Mouse (Mus musculus) lung, postnatal 0 days (tissue): ENCODE data around the gene Usp33. TPM values are rescaled to one million over a fixed set of nuclear protein-coding genes. Genes with fewer than 3 reads are reported as not detected.
"Not testable (repeated sequence)": the region's sequence is repeated elsewhere in the genome, so short reads cannot be mapped to it uniquely, and the experiment has no call there.

Source experiments
- ATAC-seq: fragments of 200-750 bp; cut with Nextera tagmentation; 2 replicates; pipeline ENCODE4 v1.8.0; 2017; ENCODE audit warnings: moderate library complexity
- DNase-seq: peaks from one replicate; pipeline ENCODE4 v3.0.0-alpha.2; 2016; ENCODE audit warnings: low spot score
- H3K27ac ChIP-seq: fragments of 300-500 bp; sonication (generic); 2 replicates; pipeline ENCODE4 v1.5.1; 2014; ENCODE audit warnings: antibody characterized with exemption, mild to moderate bottlenecking, low read length, mixed read lengths
- H3K27me3 ChIP-seq: fragments of 300-500 bp; sonication (generic); replicated peaks from 2 replicates; pipeline ENCODE4 v1.6.1; 2014; ENCODE audit warnings: low read length, mixed read lengths; ENCODE audit not compliant: insufficient read depth
- H3K36me3 ChIP-seq: fragments of 300-500 bp; sonication (generic); 2 replicates; pipeline ENCODE4 v1.6.1; 2014; ENCODE audit warnings: low read length, mixed read lengths; ENCODE audit not compliant: insufficient read depth
- H3K4me1 ChIP-seq: fragments of 300-500 bp; sonication (generic); 2 replicates; pipeline ENCODE4 v1.6.1; 2014; ENCODE audit warnings: antibody characterized with exemption, low read depth, low read length, mixed read lengths; ENCODE audit not compliant: insufficient read depth
- H3K4me2 ChIP-seq: fragments of 300-500 bp; sonication (generic); replicated peaks from 2 replicates; pipeline ENCODE4 v1.6.1; 2014; ENCODE audit warnings: low read depth, mild to moderate bottlenecking, low read length, moderate library complexity, mixed read lengths
- H3K4me3 ChIP-seq: fragments of 300-500 bp; sonication (generic); 2 replicates; pipeline ENCODE4 v1.5.1; 2014; ENCODE audit warnings: low read depth, low read length
- H3K9ac ChIP-seq: fragments of 300-500 bp; sonication (generic); replicated peaks from 2 replicates; pipeline ENCODE4 v1.6.1; 2014; ENCODE audit warnings: low read depth, mild to moderate bottlenecking
- H3K9me3 ChIP-seq: fragments of 300-500 bp; sonication (generic); 2 replicates; pipeline ENCODE4 v1.6.1; 2016; ENCODE audit warnings: low read length, mixed read lengths
- CTCF ChIP-seq: IDR thresholded peaks from 2 replicates; pipeline ENCODE4 v1.5.1; 2016; ENCODE audit warnings: antibody characterized with exemption, mild to moderate bottlenecking
- EP300 ChIP-seq: IDR thresholded peaks from 2 replicates; pipeline ENCODE4 v1.6.1; 2016; ENCODE audit warnings: antibody characterized with exemption, mild to moderate bottlenecking, control low read depth
- WGBS: fragments of 180-500 bp; shearing (Covaris S2); extraction: QIAGEN DNeasy Blood & Tissue Kit; methylation state at CpG from one replicate; pipeline ENCODE4 v1.1.7; 2014; 5-methylcytosine and 5-hydroxymethylcytosine counted together
- polyA plus RNA-seq: library from polyadenylated mRNA; unstranded; fragments of >200 nt; fragmentation: Nextera tagmentation; extraction: Ambion mirVana; gene quantifications from 2 replicates; pipeline ENCODE4 v1.2.1, GENCODE M21; 2015

Usp33 gene
- polyA plus RNA-seq, 1 experiment from 2014 or later = 43.1 TPM

GRCm38 (mm10) chr3:152305971-152306370, 40.3 kb upstream of the Usp33 start:
- H3K27me3 ChIP-seq = no peaks in the 10 kb centered on the region
- H3K9me3 ChIP-seq = no peaks in the 10 kb centered on the region
- DNase-seq (no peak), ATAC-seq (no peak)
- TF ChIP-seq CTCF (no peak), EP300 (no peak)
- no peak overlapping the region for H3K4me2 ChIP-seq
- H3K4me3 ChIP-seq = no peak overlapping the region
- peaks cover 8% of the 10 kb centered on the region; the same call in 1 of the 2 replicates for H3K4me1 ChIP-seq
- 91% methylated on average over 4 of the region's 4 CpGs for WGBS
- H3K36me3 ChIP-seq = no peaks in the 10 kb centered on the region
- no peak overlapping the region for H3K27ac ChIP-seq
- H3K9ac ChIP-seq = no peak overlapping the region

GRCm38 (mm10) chr3:152308485-152309249, 37.6 kb upstream of the Usp33 start:
- peak overlapping the region; percentile 48 for H3K27ac ChIP-seq
- peak; percentile 88 for DNase-seq
- WGBS = 10% methylated on average over 10 of the region's 10 CpGs
- H3K4me2 ChIP-seq = no peak overlapping the region
- TF ChIP-seq EP300 (peak; percentile 69), CTCF (no peak)
- H3K4me1 ChIP-seq = peaks cover 8% of the 10 kb centered on the region; the same call in 1 of the 2 replicates
- no peak overlapping the region for H3K9ac ChIP-seq
- no peaks in the 10 kb centered on the region for H3K36me3 ChIP-seq
- H3K9me3 ChIP-seq = no peaks in the 10 kb centered on the region
- ATAC-seq = peak; percentile 72
- H3K4me3 ChIP-seq = no peak overlapping the region
- no peaks in the 10 kb centered on the region for H3K27me3 ChIP-seq

GRCm38 (mm10) chr3:152309250-152309645, 37.0 kb upstream of the Usp33 start:
- Histone ChIP-seq H3K9ac (no peak overlapping the region), H3K9me3 (no peaks in the 10 kb centered on the region), H3K4me3 (no peak overlapping the region), H3K4me1 (peaks cover 8% of the 10 kb centered on the region; the same call in 1 of the 2 replicates), H3K27me3 (no peaks in the 10 kb centered on the region), H3K4me2 (no peak overlapping the region), H3K27ac (peak overlapping the region; percentile 48), H3K36me3 (no peaks in the 10 kb centered on the region)
- ATAC-seq (no peak), DNase-seq (peak; percentile 27)
- 64% methylated on average over 9 of the region's 9 CpGs for WGBS
- no peak for TF ChIP-seq EP300
- TF ChIP-seq CTCF = no peak

GRCm38 (mm10) chr3:152314666-152315065, 31.6 kb upstream of the Usp33 start:
- not testable (repeated sequence) for H3K4me2 ChIP-seq
- 77% methylated on average over 14 of the region's 14 CpGs for WGBS

GRCm38 (mm10) chr3:152315613-152316012, 30.7 kb upstream of the Usp33 start:
- Histone ChIP-seq H3K27ac (no peak overlapping the region), H3K4me3 (no peak overlapping the region), H3K36me3 (no peaks in the 10 kb centered on the region), H3K9me3 (no peaks in the 10 kb centered on the region), H3K4me2 (no peak overlapping the region), H3K4me1 (no peaks in the 10 kb centered on the region), H3K27me3 (no peaks in the 10 kb centered on the region), H3K9ac (no peak overlapping the region)
- WGBS = 5% methylated on average over 7 of the region's 7 CpGs
- DNase-seq (peak; percentile 96), ATAC-seq (peak; percentile 96)
- TF ChIP-seq CTCF = peak; percentile 100
- TF ChIP-seq EP300 = no peak

More at GRCm38 (mm10) chr3:152314666-152315065, 31.6 kb upstream of the Usp33 start:
- not testable (repeated sequence) for H3K4me3 ChIP-seq, H3K27ac ChIP-seq, H3K36me3 ChIP-seq, DNase-seq, H3K9ac ChIP-seq, ATAC-seq, H3K4me1 ChIP-seq, H3K9me3 ChIP-seq, H3K27me3 ChIP-seq

GRCm38 (mm10) chr3:152316447-152317173, 29.7 kb upstream of the Usp33 start:
- H3K4me3 ChIP-seq, ATAC-seq, H3K4me2 ChIP-seq, H3K36me3 ChIP-seq, H3K9ac ChIP-seq, H3K4me1 ChIP-seq, H3K9me3 ChIP-seq, H3K27ac ChIP-seq, DNase-seq, H3K27me3 ChIP-seq: not testable (repeated sequence)
- WGBS = 79% methylated on average over 9 of the region's 9 CpGs
